Mouse (Mus musculus): Measurements from ENCODE around the gene Plekhh2. TPM values are rescaled to one million over a fixed set of nuclear protein-coding genes. Genes with fewer than 3 reads are reported as not detected.

Gene Plekhh2
- total RNA-seq, 4 experiments from 2014 or later, result 6.2 to 8.2 (median 6.5) TPM

DNA sequence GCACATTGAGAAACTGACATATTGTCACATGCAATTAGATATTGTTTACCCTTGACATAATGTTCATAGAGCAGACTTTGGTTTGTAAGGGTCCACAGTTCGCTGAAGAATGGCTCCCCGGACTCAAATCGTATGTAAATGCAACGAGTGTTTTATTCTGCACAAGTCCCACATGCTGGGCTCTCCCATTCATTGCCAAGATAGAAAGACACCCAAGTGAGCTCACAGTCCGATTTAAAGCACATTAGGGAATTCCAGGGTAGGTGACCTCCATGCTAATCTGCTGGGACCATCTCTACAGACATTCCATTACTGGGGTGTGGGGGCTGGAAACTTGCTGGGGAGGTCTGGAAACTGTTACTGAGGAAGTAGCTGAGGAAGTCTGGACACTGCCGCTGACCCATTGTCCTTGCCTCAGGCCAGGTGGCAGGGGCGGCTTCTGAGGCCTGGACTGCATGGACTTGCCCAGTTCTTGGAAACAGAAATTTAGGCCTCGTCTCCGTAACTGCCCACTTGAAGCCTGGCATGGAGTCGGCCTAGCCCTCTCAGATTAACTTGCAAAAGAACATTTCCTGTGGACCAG, 128.2 kb downstream of the Plekhh2 start:
- no peak for DNase-seq (ENCODE audit: low spot score in 2 of 2)

DNA sequence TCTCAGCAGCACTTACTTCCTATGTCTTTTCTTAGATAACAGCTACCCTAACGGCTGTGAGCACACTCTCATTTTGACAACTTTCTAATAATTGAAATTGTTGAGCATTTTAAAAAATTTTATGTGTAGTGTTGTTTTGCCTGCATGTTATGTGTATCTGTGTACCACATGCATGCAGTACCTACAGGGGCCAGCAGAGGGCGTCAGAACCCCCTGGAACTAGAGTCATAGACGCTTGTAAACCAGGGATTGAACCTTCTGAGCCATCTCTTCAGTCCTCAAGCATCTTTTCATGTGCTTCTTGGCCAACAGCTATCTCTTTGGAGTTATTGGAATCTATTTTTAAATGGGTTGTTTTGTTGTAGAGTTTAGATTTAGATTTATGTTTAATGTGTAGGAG, 130.2 kb downstream of the Plekhh2 start:
- DNase-seq (ENCODE audit: low spot score in 2 of 2), result peak in 1 of 2 experiments; percentile 35

DNA sequence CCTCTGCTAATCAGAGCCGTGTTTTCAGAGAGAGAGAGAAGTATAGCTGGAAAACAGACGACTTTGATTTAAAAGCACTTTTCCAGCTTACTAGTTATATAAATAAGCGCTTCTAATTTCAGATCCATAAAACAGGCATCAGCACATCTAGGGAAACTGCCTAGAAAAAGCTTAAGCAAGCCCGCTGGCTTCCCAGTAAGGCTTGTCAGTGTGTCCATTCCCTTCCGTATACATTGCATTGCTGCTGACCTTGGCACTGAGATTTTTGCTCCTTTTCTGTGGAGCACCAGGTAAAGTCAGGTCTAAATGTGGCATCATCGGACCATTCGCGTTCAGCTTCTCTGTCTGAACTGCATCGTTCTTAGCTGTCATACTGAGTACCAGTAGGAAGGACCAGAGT, 130.6 kb downstream of the Plekhh2 start:
- no peak for DNase-seq (ENCODE audit: low spot score in 2 of 2)

GRCm38 (mm10) chr17:84644292-84645050, 132.8 kb downstream of the Plekhh2 start:
- DNase-seq (ENCODE audit: low spot score in 2 of 2), result no peak

DNA sequence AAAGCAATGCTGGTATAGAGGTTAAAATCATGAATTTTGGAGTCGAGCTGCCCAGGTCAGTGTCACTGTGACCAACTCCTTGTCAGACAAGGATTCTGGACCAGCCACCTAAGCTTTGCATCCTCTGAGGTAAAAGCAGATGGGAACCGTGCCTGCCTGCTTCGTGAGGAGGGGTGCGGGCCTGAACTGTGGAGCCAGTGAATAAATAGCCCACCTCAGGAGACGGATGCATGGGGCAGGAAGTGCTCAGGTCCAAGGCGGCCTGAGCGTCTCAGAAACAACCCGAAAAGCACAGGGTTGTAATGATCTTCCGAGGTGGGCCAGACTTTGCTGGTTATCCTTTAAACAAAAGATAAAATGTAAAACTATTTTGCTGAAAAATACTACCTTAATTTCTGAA, 133.4 kb downstream of the Plekhh2 start:
- DNase-seq (ENCODE audit: low spot score in 2 of 2), result no peak

GRCm38 (mm10) chr17:84645894-84646293, 134.2 kb downstream of the Plekhh2 start:
- DNase-seq (ENCODE audit: low spot score in 2 of 2), result no peak

DNA sequence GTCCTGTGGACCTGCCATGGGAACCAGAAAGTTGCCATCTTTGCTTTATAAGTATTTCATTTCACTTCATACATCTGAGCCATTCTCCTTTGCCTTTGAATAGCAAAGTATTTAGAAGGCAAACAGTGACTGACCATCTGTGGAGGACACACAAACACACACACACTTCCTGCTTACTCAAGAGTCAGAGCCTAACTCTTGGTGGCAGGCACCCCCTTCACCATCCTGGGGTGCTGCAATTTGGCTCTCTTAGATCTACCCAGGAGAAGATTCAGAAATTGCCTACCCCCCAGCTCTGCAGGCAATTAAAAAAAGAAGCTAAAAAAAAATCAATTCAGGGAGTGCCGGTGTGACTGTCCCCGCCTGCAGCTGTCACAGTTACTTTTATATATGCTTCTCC, 134.8 kb downstream of the Plekhh2 start:
- DNase-seq (ENCODE audit: low spot score in 2 of 2), result no peak

DNA sequence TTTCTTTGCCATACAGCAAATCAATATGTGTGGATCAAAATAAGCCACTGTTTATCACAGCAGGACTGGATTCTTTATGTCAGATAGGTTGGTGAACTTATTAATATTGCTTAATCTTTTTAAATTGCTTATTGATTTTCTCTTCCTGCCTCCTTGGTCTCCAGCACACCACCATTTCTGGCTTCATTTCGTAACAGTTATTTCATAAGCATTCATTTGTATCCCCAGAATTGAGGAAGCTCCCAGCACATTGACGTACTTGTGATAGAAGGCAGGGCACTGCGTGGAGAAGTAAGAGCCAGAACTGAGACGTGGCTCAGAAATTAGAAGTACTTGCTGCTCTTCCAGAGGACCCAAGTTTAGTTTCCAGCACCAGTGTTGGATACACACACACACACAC, 135.9 kb downstream of the Plekhh2 start:
- DNase-seq (ENCODE audit: low spot score in 2 of 2), result no peak

DNA sequence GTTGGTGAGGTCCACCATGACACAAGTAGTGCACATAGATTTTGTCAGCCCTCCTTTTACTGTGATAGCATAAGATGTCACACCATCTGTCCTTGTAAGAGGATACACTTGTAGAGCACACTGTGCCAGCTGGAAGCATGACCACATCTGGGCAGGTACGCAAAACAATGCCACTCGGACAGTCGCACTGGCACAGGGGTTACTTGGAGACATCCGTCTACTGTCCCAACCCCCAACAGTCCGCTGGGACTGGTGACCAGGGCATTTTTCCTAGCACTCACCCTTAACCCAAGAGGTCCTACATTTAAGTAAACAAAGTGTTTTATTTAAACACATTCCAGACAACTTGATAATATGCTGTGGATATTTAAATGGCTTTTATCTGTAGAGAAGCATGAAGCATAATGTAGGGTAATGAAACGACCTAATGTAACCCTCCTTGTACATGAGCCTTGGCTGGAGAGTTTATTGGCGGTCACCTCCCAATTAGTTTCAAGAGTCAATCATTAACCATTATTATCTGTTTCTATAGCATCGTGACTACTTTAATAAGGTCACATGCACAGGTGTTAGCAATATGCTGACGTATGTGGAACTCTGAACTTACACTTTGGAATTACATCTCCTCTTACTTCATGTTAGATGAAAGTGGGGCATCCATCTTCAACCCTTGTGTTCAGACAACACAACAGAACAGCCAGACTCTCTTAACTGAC, 138.8 kb downstream of the Plekhh2 start:
- DNase-seq (ENCODE audit: low spot score in 2 of 2), result no peak

- no peak for DNase-seq (ENCODE audit: low spot score in 2 of 2)
Measured at GRCm38 (mm10) chr17:84653544-84653943, 141.8 kb downstream of the Plekhh2 start.

DNA sequence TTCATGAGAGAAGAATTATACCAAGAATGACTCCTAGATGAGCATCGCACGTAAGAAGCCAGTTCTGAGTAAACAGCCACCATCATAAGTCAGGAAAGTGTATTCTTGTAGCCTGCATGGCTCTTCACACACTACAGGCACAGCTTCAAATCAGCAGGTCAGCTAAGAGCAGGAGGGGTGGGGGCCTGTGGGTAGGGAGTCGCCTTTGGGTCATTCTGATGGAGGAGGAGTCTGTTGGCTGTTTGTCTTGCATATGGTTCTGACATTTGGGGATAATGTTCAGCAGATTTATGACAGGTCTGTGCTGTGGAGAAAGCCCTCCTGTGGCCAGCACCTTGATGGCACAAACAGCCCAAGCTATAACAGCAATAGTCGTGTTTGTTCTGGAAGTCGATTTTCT, 144.5 kb downstream of the Plekhh2 start:
- no peak for DNase-seq (ENCODE audit: low spot score in 2 of 2)

GRCm38 (mm10) chr17:84656653-84657421, 145.1 kb downstream of the Plekhh2 start:
- DNase-seq (ENCODE audit: low spot score in 2 of 2), result no peak

DNA sequence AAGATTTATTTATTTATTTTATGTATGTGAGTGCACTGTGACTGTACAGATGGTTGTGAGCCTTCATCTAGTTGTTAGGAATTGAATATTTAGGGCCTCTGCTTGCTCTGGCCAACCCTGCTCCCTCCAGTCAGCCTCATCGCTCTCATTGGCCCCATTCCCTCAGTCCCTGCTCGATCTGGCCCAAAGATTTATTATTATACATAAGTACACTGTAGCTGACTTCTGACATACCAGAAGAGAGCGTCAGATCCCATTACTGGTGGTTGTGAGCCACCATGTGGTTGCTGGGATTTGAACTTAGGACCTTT, 145.7 kb downstream of the Plekhh2 start:
- DNase-seq (ENCODE audit: low spot score in 2 of 2), result no peak

DNA sequence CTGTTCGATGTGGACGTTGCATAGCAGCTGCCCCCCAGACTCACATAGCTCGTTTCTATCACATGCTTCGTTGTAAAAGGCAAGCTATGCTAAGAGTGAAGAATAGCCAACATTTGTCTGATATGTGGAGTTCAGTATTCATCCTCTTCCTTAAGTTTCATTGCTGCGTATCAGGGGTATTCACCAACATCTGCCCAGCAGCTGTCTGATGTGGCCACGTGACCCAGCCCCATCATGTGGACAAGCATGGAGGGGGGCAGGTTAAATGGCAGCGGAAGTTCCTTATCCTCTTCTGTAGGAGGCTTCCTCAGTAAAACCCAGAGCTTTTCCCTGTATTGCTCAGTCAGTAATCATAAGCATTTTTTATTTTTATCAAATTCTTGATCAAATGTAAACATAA, 146.1 kb downstream of the Plekhh2 start:
- no peak for DNase-seq (ENCODE audit: low spot score in 2 of 2)

DNA sequence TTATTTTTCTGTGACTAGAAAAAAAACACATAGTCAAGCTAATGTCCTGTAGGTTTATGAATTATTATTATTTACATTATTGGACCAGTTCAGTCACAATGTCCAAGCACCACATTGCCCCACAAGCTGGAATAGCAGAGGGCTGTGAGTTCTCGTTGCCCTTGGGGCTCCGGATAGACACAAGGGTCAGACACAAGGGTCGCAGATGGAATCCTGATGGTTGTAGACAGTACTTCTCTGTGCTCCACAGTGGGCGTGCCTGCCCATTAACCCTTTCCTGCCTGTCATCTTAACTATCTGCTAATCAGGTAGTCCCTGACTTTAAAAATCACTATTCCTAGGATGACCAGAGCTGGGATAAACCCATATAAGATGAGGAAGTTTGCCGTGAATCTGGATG, 146.5 kb downstream of the Plekhh2 start:
- DNase-seq (ENCODE audit: low spot score in 2 of 2), result no peak

DNA sequence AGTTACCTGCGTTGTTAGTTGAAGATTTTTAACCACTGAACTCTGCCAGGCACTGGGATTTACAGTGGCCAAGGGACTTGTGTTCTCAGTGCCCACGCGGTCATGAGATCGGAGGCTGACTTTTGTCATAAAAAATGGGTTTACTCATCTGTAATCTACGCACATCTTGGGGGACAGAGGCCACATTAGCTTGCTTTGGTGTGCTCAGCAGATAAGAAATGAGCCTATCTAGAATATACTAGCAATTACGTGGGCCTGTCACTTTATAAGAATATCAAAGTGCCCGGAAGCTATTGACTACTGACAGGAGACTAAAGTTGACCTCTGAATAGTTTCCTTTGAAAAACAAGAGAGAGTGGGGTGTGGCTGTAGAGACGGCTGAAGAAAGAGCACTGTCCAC, 147.3 kb downstream of the Plekhh2 start:
- no peak for DNase-seq (ENCODE audit: low spot score in 2 of 2)

- DNase-seq (ENCODE audit: low spot score in 2 of 2), result no peak
Measured at GRCm38 (mm10) chr17:84665053-84665452, 153.4 kb downstream of the Plekhh2 start.

- no peak for DNase-seq (ENCODE audit: low spot score in 2 of 2)
Measured at GRCm38 (mm10) chr17:84665691-84666090, 154.0 kb downstream of the Plekhh2 start.

- no peak for DNase-seq (ENCODE audit: low spot score in 2 of 2)
Measured at GRCm38 (mm10) chr17:84667848-84668247, 156.2 kb downstream of the Plekhh2 start.

All from layer of hippocampus, adult 8-10 months (tissue).